Mouse (Mus musculus) adrenal gland, postnatal 10 days (tissue): ENCODE data around the gene Phf13. TPM values are rescaled to one million over a fixed set of nuclear protein-coding genes. Genes with fewer than 3 reads are reported as not detected.

Experiments used
- DNase-seq: peaks from one replicate; pipeline ENCODE4 v3.0.0; 2021; ENCODE audit warnings: mixed read lengths
- total RNA-seq, 2 experiments: library from RNA; stranded (reverse); gene quantifications; 2 replicates each; pipeline ENCODE4 v1.2.3; 2021

Phf13 gene
- total RNA-seq, 2 experiments from 2014 or later = 16.4 to 17.8 TPM

- peak; percentile 53 for DNase-seq
Measured at GRCm38 (mm10) chr4:151946211-151946610, 49.8 kb downstream of the Phf13 start.

Other genes with a start within 250 kb of the Phf13 start
- gene Camta1, start 134.4 kb downstream of the Phf13 start, total RNA-seq = 10 to 100 TPM; 46.3 to 50.3 TPM
- 100 to 1,000 TPM in 1 of 2 experiments, 10 to 100 TPM in 1; 99.3 to 120 TPM for gene Dnajc11, start 62.6 kb downstream of the Phf13 start, total RNA-seq
- gene Thap3, start 7.3 kb downstream of the Phf13 start, total RNA-seq = 10 to 100 TPM; 15.3 to 27.0 TPM
- gene Klhl21, start 12.5 kb upstream of the Phf13 start, total RNA-seq = 10 to 100 TPM; 17.8 to 21.4 TPM
- 1 to 10 TPM; 7.2 to 9.6 TPM for gene Zbtb48, start 31.4 kb upstream of the Phf13 start, total RNA-seq
- gene Tas1r1, start 42.3 kb upstream of the Phf13 start, total RNA-seq = not detected
- gene Nol9, start 43.1 kb upstream of the Phf13 start, total RNA-seq = 10 to 100 TPM; 20.1 to 20.3 TPM
- gene Plekhg5, start 76.2 kb upstream of the Phf13 start, total RNA-seq = 10 to 100 TPM; 17.1 to 20.1 TPM
- 1 to 10 TPM; 1.9 to 4.3 TPM for gene Tnfrsf25, start 119.7 kb upstream of the Phf13 start, total RNA-seq
- 1 to 10 TPM; 1.2 to 1.3 TPM for gene Espn, start 156.1 kb upstream of the Phf13 start, total RNA-seq
- gene Hes2, start 162.6 kb upstream of the Phf13 start, total RNA-seq = not detected
- gene Acot7, start 181.9 kb upstream of the Phf13 start, total RNA-seq = 10 to 100 TPM; 33.2 to 38.0 TPM